Mouse (Mus musculus): ENCODE measurements around the gene Rab5c. TPM values are rescaled to one million over a fixed set of nuclear protein-coding genes. Genes with fewer than 3 reads are reported as not detected.
A peak's percentile ranks its signal among the peaks of the same experiment; 100 is the strongest.

The Rab5c gene
- polyA plus RNA-seq (2015; fragmentation: Nextera tagmentation; extraction: Ambion mirVana): 41.1 and 43.3 TPM in 2 replicates

- Histone ChIP-seq H3K36me3 (ENCODE audit: control insufficient read depth, insufficient read depth, low read length) (peaks cover 5% of the 10 kb centered on the region; the same call in 1 of the 2 replicates), H3K27ac (ENCODE audit: low read length) (peak within 1 kb of the TSS; percentile 85), H3K9ac (ENCODE audit: low read depth, low read length) (peak within 1 kb of the TSS; percentile 78), H3K4me2 (ENCODE audit: low read length) (peak within 1 kb of the TSS; percentile 84), H3K9me3 (replicated peaks; ENCODE audit: control insufficient read depth, low read length, poor library complexity, severe bottlenecking) (no peaks in the 10 kb centered on the region), H3K4me3 (ENCODE audit: low read depth, low read length) (peak within 1 kb of the TSS; percentile 62), H3K27me3 (ENCODE audit: control insufficient read depth, insufficient read depth, low read depth, low read length) (no peaks in the 10 kb centered on the region), H3K4me1 (ENCODE audit: control insufficient read depth, insufficient read depth, low read length) (peaks cover 16% of the 10 kb centered on the region)
- ATAC-seq: peak; percentile 99
- under 1% methylated on average over 39 of the region's 39 CpGs for WGBS
These were observed at the start of gene Rab5c for GRCm38 (mm10) chr11:100738066-100738604. TSS of gene Rab5c (minus strand) at chr11:100738215.

GRCm38 (mm10) chr11:100785774-100786173 is 47.8 kb upstream of the Rab5c start:
- WGBS: 94% methylated on average over 2 of the region's 2 CpGs
- Histone ChIP-seq H3K27me3 (ENCODE audit: control insufficient read depth, insufficient read depth, low read depth, low read length) (no peaks in the 10 kb centered on the region), H3K9me3 (replicated peaks; ENCODE audit: control insufficient read depth, low read length, poor library complexity, severe bottlenecking) (no peaks in the 10 kb centered on the region), H3K9ac (ENCODE audit: low read depth, low read length) (no peak overlapping the region), H3K4me1 (ENCODE audit: control insufficient read depth, insufficient read depth, low read length) (no peaks in the 10 kb centered on the region), H3K27ac (ENCODE audit: low read length) (no peak overlapping the region), H3K4me2 (ENCODE audit: low read length) (no peak overlapping the region), H3K36me3 (ENCODE audit: control insufficient read depth, insufficient read depth, low read length) (peaks cover 13% of the 10 kb centered on the region), H3K4me3 (ENCODE audit: low read depth, low read length) (no peak overlapping the region)
- no peak for ATAC-seq

GRCm38 (mm10) chr11:100784286-100784685 is 46.3 kb upstream of the Rab5c start:
- Histone ChIP-seq H3K27me3 (ENCODE audit: control insufficient read depth, insufficient read depth, low read depth, low read length) (no peaks in the 10 kb centered on the region), H3K9ac (ENCODE audit: low read depth, low read length) (no peak overlapping the region), H3K4me3 (ENCODE audit: low read depth, low read length) (no peak overlapping the region), H3K4me1 (ENCODE audit: control insufficient read depth, insufficient read depth, low read length) (no peaks in the 10 kb centered on the region), H3K27ac (ENCODE audit: low read length) (no peak overlapping the region), H3K4me2 (ENCODE audit: low read length) (no peak overlapping the region), H3K36me3 (ENCODE audit: control insufficient read depth, insufficient read depth, low read length) (peaks cover 13% of the 10 kb centered on the region), H3K9me3 (replicated peaks; ENCODE audit: control insufficient read depth, low read length, poor library complexity, severe bottlenecking) (no peaks in the 10 kb centered on the region)
- WGBS: 81% methylated on average over 8 of the region's 8 CpGs
- ATAC-seq: no peak

- Histone ChIP-seq H3K4me1 (ENCODE audit: control insufficient read depth, insufficient read depth, low read length) (no peaks in the 10 kb centered on the region), H3K4me3 (ENCODE audit: low read depth, low read length) (no peak overlapping the region), H3K27me3 (ENCODE audit: control insufficient read depth, insufficient read depth, low read depth, low read length) (no peaks in the 10 kb centered on the region), H3K4me2 (ENCODE audit: low read length) (no peak overlapping the region), H3K27ac (ENCODE audit: low read length) (no peak overlapping the region), H3K36me3 (ENCODE audit: control insufficient read depth, insufficient read depth, low read length) (peaks cover 9% of the 10 kb centered on the region; the same call in 1 of the 2 replicates), H3K9ac (ENCODE audit: low read depth, low read length) (no peak overlapping the region), H3K9me3 (replicated peaks; ENCODE audit: control insufficient read depth, low read length, poor library complexity, severe bottlenecking) (no peaks in the 10 kb centered on the region)
- no peak for ATAC-seq
- WGBS: 88% methylated on average over 13 of the region's 13 CpGs
These were observed 44.6 kb upstream of the Rab5c start for GRCm38 (mm10) chr11:100782568-100782967.

- Histone ChIP-seq H3K4me2 (ENCODE audit: low read length) (no peak overlapping the region), H3K36me3 (ENCODE audit: control insufficient read depth, insufficient read depth, low read length) (peaks cover 9% of the 10 kb centered on the region; the same call in 1 of the 2 replicates), H3K9me3 (replicated peaks; ENCODE audit: control insufficient read depth, low read length, poor library complexity, severe bottlenecking) (no peaks in the 10 kb centered on the region), H3K4me3 (ENCODE audit: low read depth, low read length) (no peak overlapping the region), H3K27me3 (ENCODE audit: control insufficient read depth, insufficient read depth, low read depth, low read length) (no peaks in the 10 kb centered on the region), H3K4me1 (ENCODE audit: control insufficient read depth, insufficient read depth, low read length) (no peaks in the 10 kb centered on the region), H3K9ac (ENCODE audit: low read depth, low read length) (no peak overlapping the region), H3K27ac (ENCODE audit: low read length) (no peak overlapping the region)
- 92% methylated on average over 15 of the region's 15 CpGs for WGBS
- ATAC-seq: no peak
These were observed 43.9 kb upstream of the Rab5c start for GRCm38 (mm10) chr11:100781763-100782475.

- no peak for ATAC-seq
- H3K9ac ChIP-seq (ENCODE audit: low read depth, low read length): no peak overlapping the region
- no peak overlapping the region for H3K27ac ChIP-seq (ENCODE audit: low read length)
- no peak overlapping the region for H3K4me2 ChIP-seq (ENCODE audit: low read length)
- no peak overlapping the region for H3K4me3 ChIP-seq (ENCODE audit: low read depth, low read length)
- 82% methylated on average over 8 of the region's 8 CpGs for WGBS
- no peaks in the 10 kb centered on the region for H3K27me3 ChIP-seq (ENCODE audit: control insufficient read depth, insufficient read depth, low read depth, low read length)
- H3K36me3 ChIP-seq (ENCODE audit: control insufficient read depth, insufficient read depth, low read length): peaks cover 7% of the 10 kb centered on the region; the same call in 1 of the 2 replicates
- H3K4me1 ChIP-seq (ENCODE audit: control insufficient read depth, insufficient read depth, low read length): no peaks in the 10 kb centered on the region
- H3K9me3 ChIP-seq (replicated peaks; ENCODE audit: control insufficient read depth, low read length, poor library complexity, severe bottlenecking): no peaks in the 10 kb centered on the region
These were observed 42.2 kb upstream of the Rab5c start for GRCm38 (mm10) chr11:100780247-100780646.

GRCm38 (mm10) chr11:100778069-100778468 is 40.1 kb upstream of the Rab5c start:
- H3K4me3 ChIP-seq (ENCODE audit: low read depth, low read length): no peak overlapping the region
- H3K9ac ChIP-seq (ENCODE audit: low read depth, low read length): no peak overlapping the region
- H3K4me2 ChIP-seq (ENCODE audit: low read length): no peak overlapping the region
- no peaks in the 10 kb centered on the region for H3K4me1 ChIP-seq (ENCODE audit: control insufficient read depth, insufficient read depth, low read length)
- ATAC-seq: no peak
- WGBS: 76% methylated on average over 3 of the region's 3 CpGs
- H3K27ac ChIP-seq (ENCODE audit: low read length): no peak overlapping the region
- H3K36me3 ChIP-seq (ENCODE audit: control insufficient read depth, insufficient read depth, low read length): peaks cover 4% of the 10 kb centered on the region; the same call in 1 of the 2 replicates
- no peaks in the 10 kb centered on the region for H3K27me3 ChIP-seq (ENCODE audit: control insufficient read depth, insufficient read depth, low read depth, low read length)
- no peaks in the 10 kb centered on the region for H3K9me3 ChIP-seq (replicated peaks; ENCODE audit: control insufficient read depth, low read length, poor library complexity, severe bottlenecking)

GRCm38 (mm10) chr11:100775921-100776320 is 37.9 kb upstream of the Rab5c start:
- H3K9ac ChIP-seq (ENCODE audit: low read depth, low read length): no peak overlapping the region
- WGBS: 84% methylated on average over 10 of the region's 10 CpGs
- H3K4me2 ChIP-seq (ENCODE audit: low read length): no peak overlapping the region
- no peak overlapping the region for H3K27ac ChIP-seq (ENCODE audit: low read length)
- no peaks in the 10 kb centered on the region for H3K9me3 ChIP-seq (replicated peaks; ENCODE audit: control insufficient read depth, low read length, poor library complexity, severe bottlenecking)
- no peak for ATAC-seq
- no peak overlapping the region for H3K4me3 ChIP-seq (ENCODE audit: low read depth, low read length)
- H3K4me1 ChIP-seq (ENCODE audit: control insufficient read depth, insufficient read depth, low read length): no peaks in the 10 kb centered on the region
- no peaks in the 10 kb centered on the region for H3K36me3 ChIP-seq (ENCODE audit: control insufficient read depth, insufficient read depth, low read length)
- H3K27me3 ChIP-seq (ENCODE audit: control insufficient read depth, insufficient read depth, low read depth, low read length): no peaks in the 10 kb centered on the region

GRCm38 (mm10) chr11:100774261-100774660 is 36.2 kb upstream of the Rab5c start:
- no peak for ATAC-seq
- Histone ChIP-seq H3K27me3 (ENCODE audit: control insufficient read depth, insufficient read depth, low read depth, low read length) (no peaks in the 10 kb centered on the region), H3K4me3 (ENCODE audit: low read depth, low read length) (no peak overlapping the region), H3K9ac (ENCODE audit: low read depth, low read length) (no peak overlapping the region), H3K36me3 (ENCODE audit: control insufficient read depth, insufficient read depth, low read length) (no peaks in the 10 kb centered on the region), H3K4me2 (ENCODE audit: low read length) (no peak overlapping the region), H3K9me3 (replicated peaks; ENCODE audit: control insufficient read depth, low read length, poor library complexity, severe bottlenecking) (no peaks in the 10 kb centered on the region), H3K27ac (ENCODE audit: low read length) (no peak overlapping the region), H3K4me1 (ENCODE audit: control insufficient read depth, insufficient read depth, low read length) (peaks cover 3% of the 10 kb centered on the region; the same call in 1 of the 2 replicates)
- 79% methylated on average over 4 of the region's 4 CpGs for WGBS

All from midbrain, embryonic 16.5 days (tissue).